Mouse (Mus musculus): Measurements from ENCODE around the gene Ptcd2.

GRCm38 (mm10) chr13:99363866-99364265, 19.4 kb upstream of the Ptcd2 start:
- TF ChIP-seq POLR2A (IDR thresholded peaks at IDR 0.05; ENCODE audit: borderline replicate concordance, low read depth, low read length) (no peak), CTCF (IDR thresholded peaks at IDR 0.05; ENCODE audit: low read depth, low read length) (no peak)

All from bone marrow macrophage, adult 2 months (primary cell).